Mouse (Mus musculus) kidney, adult 2 months (tissue): ENCODE data around the gene Htatip2. TPM values are rescaled to one million over a fixed set of nuclear protein-coding genes. Genes with fewer than 3 reads are reported as not detected.
A peak's percentile ranks its signal among the peaks of the same experiment; 100 is the strongest.

Source experiments
- DNase-seq: peaks from one replicate; pipeline ENCODE4 v3.0.0; 2021
- H3K27ac ChIP-seq: fragments of 200-500 bp; 2 replicates; pipeline ENCODE4 v1.5.1; 2012; ENCODE audit warnings: low read depth, low read length, control low read depth, inconsistent platforms; ENCODE audit not compliant: insufficient read depth
- H3K27me3 ChIP-seq: fragments of 200-500 bp; replicated peaks from 2 replicates; pipeline ENCODE4 v1.6.1; 2012; ENCODE audit warnings: mild to moderate bottlenecking, moderate library complexity, low read length, inconsistent platforms; ENCODE audit not compliant: control insufficient read depth, insufficient read depth
- H3K36me3 ChIP-seq: fragments of 200-500 bp; 2 replicates; pipeline ENCODE4 v1.6.1; 2012; ENCODE audit warnings: mild to moderate bottlenecking, moderate library complexity, low read length, inconsistent platforms; ENCODE audit not compliant: control insufficient read depth, insufficient read depth
- H3K4me1 ChIP-seq: fragments of 200-500 bp; 2 replicates; pipeline ENCODE4 v1.6.1; 2011; ENCODE audit warnings: low read length; ENCODE audit not compliant: control insufficient read depth, insufficient read depth
- H3K4me3 ChIP-seq: fragments of 200-500 bp; 2 replicates; pipeline ENCODE4 v1.5.1; 2011; ENCODE audit warnings: mild to moderate bottlenecking, low read depth, low read length, control low read depth; ENCODE audit not compliant: insufficient read depth
- CTCF ChIP-seq: fragments of 200-500 bp; conservative IDR thresholded peaks from 2 replicates; pipeline ENCODE4 v1.5.1; 2011; ENCODE audit warnings: low read depth, mild to moderate bottlenecking, control low read depth, low read length, moderate library complexity, mixed read lengths; ENCODE audit not compliant: insufficient read depth, insufficient read length
- POLR2A ChIP-seq: fragments of 200-500 bp; IDR thresholded peaks from one replicate; pipeline ENCODE4 v1.6.1; 2011; ENCODE audit warnings: low read depth, low read length, control low read depth
- WGBS: fragments of 180-500 bp; shearing (Covaris S2); methylation state at CpG from one replicate; pipeline ENCODE4 v1.1.7; 2018; 5-methylcytosine and 5-hydroxymethylcytosine counted together
- polyA plus RNA-seq: library from polyadenylated mRNA; depleted of rRNA; stranded (reverse); fragments of >200 nt; gene quantifications from 2 replicates; pipeline ENCODE4 v1.2.3, GENCODE M21; 2012

Htatip2 gene
- polyA plus RNA-seq, 1 experiment, result 16.2 TPM

DNA sequence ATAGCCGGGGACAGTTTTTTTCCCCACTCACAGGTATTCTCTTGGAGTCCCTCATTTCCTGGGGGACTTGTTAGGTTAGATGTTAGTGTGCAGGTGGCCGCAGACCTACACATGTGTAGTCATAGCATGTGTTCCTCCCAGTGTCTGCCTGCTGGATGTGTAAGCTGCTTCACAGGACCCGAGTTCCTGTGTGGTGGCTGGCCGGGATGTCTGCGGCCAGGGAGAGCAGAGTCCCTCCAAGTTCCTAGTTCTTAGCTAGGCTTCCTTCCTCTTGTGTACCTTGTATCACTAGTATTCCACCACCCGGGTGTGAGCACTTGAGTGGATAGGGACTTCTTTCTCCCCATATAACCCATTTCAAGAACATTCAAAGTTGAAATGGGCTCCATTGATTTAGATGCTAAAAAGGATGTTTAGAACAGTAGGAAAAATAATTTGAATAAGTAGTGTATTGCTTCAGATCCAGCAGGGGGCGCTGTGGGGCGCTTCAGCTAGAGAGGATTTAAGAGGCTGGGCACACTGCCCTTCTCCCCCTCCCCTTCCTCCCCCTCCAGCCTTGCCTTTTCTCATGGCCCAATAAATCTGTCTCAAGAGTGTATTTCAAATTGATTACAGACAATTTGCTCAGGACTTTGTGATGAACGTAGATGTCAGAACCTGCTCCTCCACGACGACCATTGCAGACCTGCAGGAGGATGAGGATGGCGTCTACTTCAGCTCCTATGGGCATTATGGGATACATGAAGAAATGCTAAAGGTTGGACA is 27.9 kb downstream of the Htatip2 start:
- TF ChIP-seq CTCF (peak; percentile 52), POLR2A (no peak)
- Histone ChIP-seq H3K27me3 (no peaks in the 10 kb centered on the region), H3K4me1 (no peaks in the 10 kb centered on the region; the same call in 1 of the 2 replicates), H3K36me3 (no peaks in the 10 kb centered on the region; the same call in none of the 2 replicates), H3K4me3 (no peak overlapping the region), H3K27ac (no peak overlapping the region)
- peak; percentile 49 for DNase-seq
- 60% methylated on average over 12 of the region's 12 CpGs for WGBS

DNA sequence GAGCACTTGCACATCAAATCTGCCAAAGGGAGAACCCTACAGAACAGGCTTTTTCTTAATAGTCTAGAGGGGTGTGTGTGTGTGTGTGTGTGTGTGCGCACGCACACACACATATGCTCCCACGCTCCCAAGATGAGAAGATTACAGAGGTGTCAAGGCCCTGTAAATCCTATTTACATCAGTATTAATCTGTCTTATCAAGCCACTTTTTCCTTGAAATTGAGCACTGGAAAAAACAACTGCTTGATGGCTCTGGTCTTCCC is 28.4 kb downstream of the Htatip2 start:
- H3K27me3 ChIP-seq, result no peaks in the 10 kb centered on the region
- H3K4me3 ChIP-seq, result no peak overlapping the region
- no peaks in the 10 kb centered on the region; the same call in none of the 2 replicates for H3K36me3 ChIP-seq
- no peaks in the 10 kb centered on the region; the same call in 1 of the 2 replicates for H3K4me1 ChIP-seq
- 90% methylated on average over 3 of the region's 3 CpGs for WGBS
- TF ChIP-seq POLR2A (no peak), CTCF (no peak)
- no peak for DNase-seq
- no peak overlapping the region for H3K27ac ChIP-seq

DNA sequence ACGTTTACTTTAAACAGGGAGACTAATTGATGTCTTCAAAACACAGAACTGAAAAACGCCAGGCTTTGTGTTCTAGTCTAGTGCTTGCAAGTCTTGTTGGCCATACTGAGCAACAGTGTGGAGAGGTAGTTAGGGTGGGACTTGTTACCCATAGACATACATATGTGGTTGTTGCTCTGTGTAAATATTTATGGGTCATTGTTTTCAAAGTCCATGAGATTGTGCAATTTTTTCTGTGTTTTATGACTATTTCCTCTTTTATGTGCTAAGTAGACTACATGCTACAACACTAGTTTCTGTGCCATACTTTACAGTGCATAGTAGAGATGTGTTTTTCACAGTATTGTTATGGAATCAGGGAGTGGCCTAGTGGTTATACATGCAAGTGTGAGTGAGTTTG is 35.4 kb downstream of the Htatip2 start:
- WGBS, result 86% methylated on average over 2 of the region's 2 CpGs
- H3K4me3 ChIP-seq, result no peak overlapping the region
- no peaks in the 10 kb centered on the region for H3K27me3 ChIP-seq
- H3K36me3 ChIP-seq, result peaks cover 3% of the 10 kb centered on the region
- TF ChIP-seq CTCF, result no peak
- TF ChIP-seq POLR2A, result no peak
- no peak for DNase-seq
- H3K4me1 ChIP-seq, result no peaks in the 10 kb centered on the region
- H3K27ac ChIP-seq, result no peak overlapping the region

DNA sequence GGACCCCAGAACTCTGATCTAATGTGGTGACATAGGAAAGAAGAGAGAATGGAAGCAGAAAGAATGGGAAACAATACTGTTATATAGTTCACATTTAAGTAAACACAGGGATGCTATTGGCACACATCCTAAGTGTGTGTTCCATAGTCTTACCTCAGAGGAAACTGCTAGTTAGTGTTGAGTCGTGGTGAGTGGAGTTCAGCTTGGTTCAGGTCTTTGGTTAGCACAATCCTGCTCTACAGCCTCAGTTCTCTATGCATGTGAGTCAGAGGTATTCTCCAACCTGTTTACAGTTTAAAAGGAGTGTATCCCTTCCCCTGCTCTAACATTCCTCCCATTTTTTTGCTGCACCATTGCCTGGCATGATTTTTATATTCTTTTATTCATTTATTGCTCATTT is 38.3 kb downstream of the Htatip2 start:
- no peaks in the 10 kb centered on the region for H3K27me3 ChIP-seq
- H3K36me3 ChIP-seq, result peaks cover 3% of the 10 kb centered on the region
- no peak for DNase-seq
- H3K27ac ChIP-seq, result no peak overlapping the region
- no peaks in the 10 kb centered on the region for H3K4me1 ChIP-seq
- H3K4me3 ChIP-seq, result no peak overlapping the region
- TF ChIP-seq POLR2A (no peak), CTCF (no peak)
- WGBS, result 59% methylated on average over 1 of the region's 1 CpGs

DNA sequence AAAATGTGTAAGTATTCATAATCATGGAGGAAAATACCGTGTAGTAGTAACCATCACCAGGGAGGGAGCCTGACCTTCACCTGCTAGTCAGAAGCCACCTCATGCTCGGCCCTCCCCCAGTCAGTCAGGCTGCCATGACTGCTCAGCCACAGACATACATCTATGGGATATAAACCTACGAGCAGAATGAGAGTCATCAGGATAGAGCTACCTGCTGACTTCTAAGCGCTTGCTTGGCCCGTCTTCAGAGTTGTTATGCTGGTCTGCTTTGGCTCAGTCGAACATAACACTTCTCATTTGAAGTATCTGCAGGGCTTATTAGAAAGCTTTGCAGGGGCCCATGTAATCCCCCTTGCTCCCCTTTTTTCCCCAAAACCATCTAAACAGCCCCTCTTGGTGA is 44.6 kb downstream of the Htatip2 start:
- peaks cover 2% of the 10 kb centered on the region; the same call in 1 of the 2 replicates for H3K36me3 ChIP-seq
- H3K27ac ChIP-seq, result no peak overlapping the region
- TF ChIP-seq CTCF (no peak), POLR2A (no peak)
- no peak for DNase-seq
- WGBS, result 92% methylated on average over 6 of the region's 6 CpGs
- no peak overlapping the region for H3K4me3 ChIP-seq
- no peaks in the 10 kb centered on the region for H3K4me1 ChIP-seq
- no peaks in the 10 kb centered on the region for H3K27me3 ChIP-seq

DNA sequence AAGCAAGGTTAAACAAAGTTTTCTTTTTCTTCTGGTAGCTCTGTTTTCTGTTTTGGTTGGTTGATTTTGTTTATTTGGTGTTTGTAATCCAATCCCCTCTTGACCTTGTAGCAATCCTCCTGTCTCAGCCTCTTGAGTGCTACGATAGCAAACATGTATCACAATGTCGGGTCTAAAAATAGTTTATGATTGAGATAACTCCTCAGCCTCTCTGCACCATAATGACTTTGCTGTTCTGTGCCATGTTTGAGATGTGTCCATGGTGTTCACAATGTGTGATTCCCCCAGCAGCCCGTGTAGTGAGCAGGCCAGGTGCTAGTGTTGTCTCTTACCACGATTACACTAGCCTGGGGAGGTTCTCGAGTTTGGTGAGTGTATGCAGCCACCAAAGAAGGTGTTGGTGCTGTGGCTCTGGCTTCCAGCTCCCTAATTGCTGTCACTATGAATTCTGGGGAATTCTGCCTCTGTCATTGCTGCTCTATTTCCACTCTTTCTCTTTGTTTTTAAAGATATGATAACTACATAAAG is 45.8 kb downstream of the Htatip2 start:
- no peak for DNase-seq
- no peak overlapping the region for H3K27ac ChIP-seq
- H3K4me3 ChIP-seq, result no peak overlapping the region
- no peak for TF ChIP-seq POLR2A
- no peak for TF ChIP-seq CTCF
- no peaks in the 10 kb centered on the region for H3K4me1 ChIP-seq
- WGBS, result 66% methylated on average over 5 of the region's 5 CpGs
- H3K27me3 ChIP-seq, result no peaks in the 10 kb centered on the region
- H3K36me3 ChIP-seq, result peaks cover 2% of the 10 kb centered on the region; the same call in 1 of the 2 replicates

DNA sequence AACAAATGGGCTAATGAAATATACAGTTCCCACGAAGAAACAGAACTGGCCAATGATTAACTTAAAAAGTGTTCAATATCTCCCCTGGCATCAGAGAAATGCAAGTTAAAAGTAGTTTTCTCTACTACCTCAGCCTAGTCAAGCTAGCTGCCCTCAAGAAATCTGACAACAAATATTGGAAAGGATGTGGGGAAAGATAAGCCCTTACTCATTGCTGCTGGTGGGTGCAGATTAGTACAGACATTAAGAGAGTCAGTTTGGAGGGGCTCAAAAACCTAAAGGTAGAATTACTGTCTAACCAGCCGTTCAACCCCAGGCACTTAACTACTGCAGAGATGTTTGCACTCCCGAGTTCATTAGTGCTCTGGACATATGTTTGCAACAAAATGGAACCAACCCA is 46.7 kb downstream of the Htatip2 start:
- Histone ChIP-seq H3K4me1 (no peaks in the 10 kb centered on the region), H3K27me3 (no peaks in the 10 kb centered on the region), H3K4me3 (no peak overlapping the region), H3K36me3 (peaks cover 2% of the 10 kb centered on the region; the same call in 1 of the 2 replicates), H3K27ac (no peak overlapping the region)
- TF ChIP-seq POLR2A, result no peak
- no peak for TF ChIP-seq CTCF
- WGBS, result 48% methylated on average over 3 of the region's 3 CpGs
- DNase-seq, result no peak
